ENCODE assay signal across 21 mouse cellular contexts in genomic region chr1:126846317-126846716, GRCm38 (mm10). TPM values are rescaled to one million over a fixed set of nuclear protein-coding genes. Genes with fewer than 3 reads are reported as not detected.
"Had no signal": no experiment of that assay in that cellular context is flagged by ENCODE, and none has a peak within 500 bp of the region (broad histone marks: within the 10 kb centered on the region; RNA-seq: fewer than 3 reads in every experiment).

No protein-coding gene starts in this region.

- DNase-seq: liver, postnatal 0 days; lung, adult 2 months; lung, postnatal 14 days; lung, postnatal 36 days; midbrain, embryonic 14.5 days; right cerebral cortex, postnatal 14 days; thymus, adult 2 months; thymus, postnatal 25 days; thymus, postnatal 4 days had no signal

- H3K4me1 ChIP-seq: lung, embryonic 15.5 days; neural tube, embryonic 12.5 days; stomach, embryonic 15.5 days had no signal

- H3K27me3 ChIP-seq: lung, embryonic 15.5 days; midbrain, embryonic 12.5 days; neural tube, embryonic 12.5 days; stomach, embryonic 15.5 days had no signal

- H3K4me3 ChIP-seq: lung, embryonic 15.5 days; midbrain, embryonic 10.5 days; midbrain, embryonic 12.5 days; neural tube, embryonic 12.5 days; stomach, embryonic 15.5 days had no signal

- ATAC-seq: liver, postnatal 0 days; lung, postnatal 0 days; midbrain, embryonic 16.5 days had no signal

- H3K27ac ChIP-seq: lung, embryonic 15.5 days; macrophage; midbrain, embryonic 10.5 days; midbrain, embryonic 12.5 days; neural tube, embryonic 12.5 days; stomach, embryonic 15.5 days; stomach, postnatal 0 days had no signal

RNA-seq across cellular contexts. Expression of gene Nckap5, which starts 15.7 kb away (rescaled TPM):
- total RNA-seq: megakaryocyte, adult 5-6 weeks; megakaryocyte-erythroid progenitor cell, adult 5-6 weeks; neutrophil, adult 5-6 weeks had no signal
- polyA plus RNA-seq: macrophage had no signal
